Mouse (Mus musculus): ENCODE data around the gene Fabp7. TPM values are rescaled to one million over a fixed set of nuclear protein-coding genes. Genes with fewer than 3 reads are reported as not detected.

The Fabp7 gene
- polyA plus RNA-seq, 1 experiment from 2014 or later, result 5.9 TPM

DNA sequence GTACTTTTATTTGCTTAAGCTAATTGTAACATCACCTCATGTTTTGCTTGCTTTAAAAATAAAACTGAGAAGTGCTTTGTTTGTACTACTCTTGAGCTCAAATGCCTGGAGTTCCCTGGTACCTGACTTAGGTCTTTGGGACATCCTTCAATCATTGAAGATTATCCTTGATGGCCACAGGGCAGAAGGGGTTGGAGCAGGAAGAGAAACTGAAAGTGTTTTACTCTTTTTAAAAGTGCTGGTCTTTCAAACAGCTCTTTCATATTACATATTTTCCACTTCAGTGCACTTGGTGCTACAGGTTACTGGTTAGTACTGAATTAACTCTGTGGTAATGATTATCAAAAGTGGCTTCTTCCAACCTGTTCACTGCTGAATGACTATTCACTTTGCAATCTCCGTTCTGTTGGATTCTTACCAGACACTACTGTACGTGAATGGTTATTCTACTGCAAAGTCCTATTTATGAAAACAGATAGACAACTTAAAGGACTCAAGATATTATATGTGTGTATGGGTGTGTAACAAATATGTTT, 29.4 kb upstream of the Fabp7 start:
- no peaks in the 10 kb centered on the region for H3K9me3 ChIP-seq (ENCODE audit: control insufficient read depth, low read length)
- ATAC-seq (ENCODE audit: low FRiP score, low TSS enrichment), result no peak
- no peak overlapping the region for H3K9ac ChIP-seq (ENCODE audit: low read depth, low read length)
- H3K36me3 ChIP-seq (ENCODE audit: control insufficient read depth, insufficient read depth, low read length), result no peaks in the 10 kb centered on the region
- H3K4me2 ChIP-seq (replicated peaks; ENCODE audit: low read depth, low read length), result no peak overlapping the region
- no peak overlapping the region for H3K27ac ChIP-seq (ENCODE audit: low read depth, low read length)
- H3K4me1 ChIP-seq (ENCODE audit: control insufficient read depth, insufficient read depth, low read length), result no peaks in the 10 kb centered on the region
- no peaks in the 10 kb centered on the region for H3K27me3 ChIP-seq (ENCODE audit: control insufficient read depth, insufficient read depth, low read length)
- 67% methylated on average over 2 of the region's 2 CpGs for WGBS
- H3K4me3 ChIP-seq (ENCODE audit: low read length), result no peak overlapping the region

- Histone ChIP-seq H3K4me3 (ENCODE audit: low read length) (no peak overlapping the region), H3K9me3 (ENCODE audit: control insufficient read depth, low read length) (no peaks in the 10 kb centered on the region), H3K4me1 (ENCODE audit: control insufficient read depth, insufficient read depth, low read length) (no peaks in the 10 kb centered on the region), H3K36me3 (ENCODE audit: control insufficient read depth, insufficient read depth, low read length) (no peaks in the 10 kb centered on the region), H3K4me2 (replicated peaks; ENCODE audit: low read depth, low read length) (no peak overlapping the region), H3K27me3 (ENCODE audit: control insufficient read depth, insufficient read depth, low read length) (no peaks in the 10 kb centered on the region), H3K9ac (ENCODE audit: low read depth, low read length) (no peak overlapping the region), H3K27ac (ENCODE audit: low read depth, low read length) (no peak overlapping the region)
- ATAC-seq (ENCODE audit: low FRiP score, low TSS enrichment), result no peak
- WGBS, result 90% methylated on average over 2 of the region's 2 CpGs
Observed at GRCm38 (mm10) chr10:57758999-57759398, 25.7 kb upstream of the Fabp7 start.

DNA sequence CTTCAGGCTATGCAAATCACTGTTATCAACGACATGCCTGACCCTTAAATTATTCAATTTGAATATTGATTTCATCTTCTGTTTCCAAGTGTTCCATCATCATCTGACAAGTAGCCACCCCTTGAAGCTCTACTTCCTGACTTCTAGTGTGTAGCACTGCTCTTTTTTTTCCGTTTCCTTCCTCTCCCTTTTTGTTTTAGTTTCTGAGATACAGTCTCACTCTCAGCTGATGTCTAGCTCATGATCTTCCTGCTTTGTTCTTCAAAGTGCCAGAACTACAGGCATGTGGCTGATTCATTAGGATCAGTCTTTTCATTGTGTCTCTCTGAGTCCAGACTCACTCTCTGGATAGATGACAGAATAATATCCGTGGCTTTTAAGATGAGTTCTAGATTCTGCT, 24.0 kb upstream of the Fabp7 start:
- Histone ChIP-seq H3K4me3 (ENCODE audit: low read length) (no peak overlapping the region), H3K9ac (ENCODE audit: low read depth, low read length) (no peak overlapping the region), H3K27ac (ENCODE audit: low read depth, low read length) (no peak overlapping the region), H3K4me2 (replicated peaks; ENCODE audit: low read depth, low read length) (no peak overlapping the region), H3K9me3 (ENCODE audit: control insufficient read depth, low read length) (no peaks in the 10 kb centered on the region), H3K27me3 (ENCODE audit: control insufficient read depth, insufficient read depth, low read length) (no peaks in the 10 kb centered on the region), H3K36me3 (ENCODE audit: control insufficient read depth, insufficient read depth, low read length) (no peaks in the 10 kb centered on the region), H3K4me1 (ENCODE audit: control insufficient read depth, insufficient read depth, low read length) (no peaks in the 10 kb centered on the region)
- WGBS, result 73% methylated on average over 3 of the region's 3 CpGs
- ATAC-seq (ENCODE audit: low FRiP score, low TSS enrichment), result no peak

DNA sequence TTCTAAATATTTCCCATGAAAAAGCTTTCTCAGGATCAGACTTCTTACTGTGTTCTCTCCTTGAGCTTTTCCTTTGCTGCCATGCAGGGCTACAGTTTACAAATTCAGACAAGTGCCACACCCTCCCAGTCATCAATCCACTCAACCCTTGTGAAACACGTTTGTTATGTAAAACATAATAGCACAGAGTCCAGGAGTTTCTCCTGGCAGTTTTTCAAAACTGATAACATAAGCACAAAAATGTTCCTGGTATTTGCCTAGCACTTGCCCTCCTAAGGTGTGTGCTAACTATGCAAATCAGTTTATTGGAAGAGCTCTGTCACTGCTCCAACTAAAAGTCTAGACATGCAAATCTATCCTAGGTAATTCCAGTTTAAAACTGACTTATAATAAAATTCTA, 21.6 kb upstream of the Fabp7 start:
- no peaks in the 10 kb centered on the region for H3K4me1 ChIP-seq (ENCODE audit: control insufficient read depth, insufficient read depth, low read length)
- no peak overlapping the region for H3K27ac ChIP-seq (ENCODE audit: low read depth, low read length)
- no peak for ATAC-seq (ENCODE audit: low FRiP score, low TSS enrichment)
- no peak overlapping the region for H3K4me3 ChIP-seq (ENCODE audit: low read length)
- no peaks in the 10 kb centered on the region for H3K9me3 ChIP-seq (ENCODE audit: control insufficient read depth, low read length)
- no peak overlapping the region for H3K9ac ChIP-seq (ENCODE audit: low read depth, low read length)
- H3K4me2 ChIP-seq (replicated peaks; ENCODE audit: low read depth, low read length), result no peak overlapping the region
- 41% methylated on average over 1 of the region's 1 CpGs for whole genome bisulfite sequencing
- no peaks in the 10 kb centered on the region for H3K36me3 ChIP-seq (ENCODE audit: control insufficient read depth, insufficient read depth, low read length)
- no peaks in the 10 kb centered on the region for H3K27me3 ChIP-seq (ENCODE audit: control insufficient read depth, insufficient read depth, low read length)

GRCm38 (mm10) chr10:57783289-57784130, 1.2 kb upstream of the Fabp7 start:
- H3K9me3 ChIP-seq (ENCODE audit: control insufficient read depth, low read length), result no peaks in the 10 kb centered on the region
- WGBS, result 39% methylated on average over 12 of the region's 13 CpGs
- H3K27me3 ChIP-seq (ENCODE audit: control insufficient read depth, insufficient read depth, low read length), result no peaks in the 10 kb centered on the region
- no peak overlapping the region for H3K4me3 ChIP-seq (ENCODE audit: low read length)
- no peaks in the 10 kb centered on the region for H3K36me3 ChIP-seq (ENCODE audit: control insufficient read depth, insufficient read depth, low read length)
- H3K4me2 ChIP-seq (replicated peaks; ENCODE audit: low read depth, low read length), result no peak overlapping the region
- no peak overlapping the region for H3K9ac ChIP-seq (ENCODE audit: low read depth, low read length)
- H3K4me1 ChIP-seq (ENCODE audit: control insufficient read depth, insufficient read depth, low read length), result 0 out of 2 replicates have a peak, but pooled peaks cover 2% of the 10 kb centered on the region
- no peak for ATAC-seq (ENCODE audit: low FRiP score, low TSS enrichment)
- H3K27ac ChIP-seq (ENCODE audit: low read depth, low read length), result no peak overlapping the region

- Histone ChIP-seq H3K27me3 (ENCODE audit: control insufficient read depth, insufficient read depth, low read length) (no peaks in the 10 kb centered on the region), H3K4me3 (ENCODE audit: low read length) (no peak overlapping the region), H3K27ac (ENCODE audit: low read depth, low read length) (no peak overlapping the region), H3K9ac (ENCODE audit: low read depth, low read length) (no peak overlapping the region), H3K4me1 (ENCODE audit: control insufficient read depth, insufficient read depth, low read length) (0 out of 2 replicates have a peak, but pooled peaks cover 2% of the 10 kb centered on the region), H3K9me3 (ENCODE audit: control insufficient read depth, low read length) (no peaks in the 10 kb centered on the region), H3K36me3 (ENCODE audit: control insufficient read depth, insufficient read depth, low read length) (no peaks in the 10 kb centered on the region), H3K4me2 (replicated peaks; ENCODE audit: low read depth, low read length) (peak overlapping the region; percentile 13; the same call in 1 of the 2 replicates)
- 0 out of 2 replicates have a peak, but pooled peaks have one; percentile 77 for ATAC-seq (ENCODE audit: low FRiP score, low TSS enrichment)
- WGBS, result 12% methylated on average over 7 of the region's 7 CpGs
Observed at GRCm38 (mm10) chr10:57784131-57784875, 378 bp upstream of the Fabp7 start.

- H3K4me3 ChIP-seq (ENCODE audit: low read length), result no peak overlapping the region
- H3K27me3 ChIP-seq (ENCODE audit: control insufficient read depth, insufficient read depth, low read length), result no peaks in the 10 kb centered on the region
- H3K4me1 ChIP-seq (ENCODE audit: control insufficient read depth, insufficient read depth, low read length), result 0 out of 2 replicates have a peak, but pooled peaks cover 2% of the 10 kb centered on the region
- no peaks in the 10 kb centered on the region for H3K36me3 ChIP-seq (ENCODE audit: control insufficient read depth, insufficient read depth, low read length)
- H3K4me2 ChIP-seq (replicated peaks; ENCODE audit: low read depth, low read length), result no peak overlapping the region
- ATAC-seq (ENCODE audit: low FRiP score, low TSS enrichment), result no peak
- H3K9me3 ChIP-seq (ENCODE audit: control insufficient read depth, low read length), result no peaks in the 10 kb centered on the region
- H3K27ac ChIP-seq (ENCODE audit: low read depth, low read length), result no peak overlapping the region
- H3K9ac ChIP-seq (ENCODE audit: low read depth, low read length), result no peak overlapping the region
- 55% methylated on average over 2 of the region's 2 CpGs for WGBS
Observed at GRCm38 (mm10) chr10:57785552-57785951, 871 bp downstream of the Fabp7 start.

DNA sequence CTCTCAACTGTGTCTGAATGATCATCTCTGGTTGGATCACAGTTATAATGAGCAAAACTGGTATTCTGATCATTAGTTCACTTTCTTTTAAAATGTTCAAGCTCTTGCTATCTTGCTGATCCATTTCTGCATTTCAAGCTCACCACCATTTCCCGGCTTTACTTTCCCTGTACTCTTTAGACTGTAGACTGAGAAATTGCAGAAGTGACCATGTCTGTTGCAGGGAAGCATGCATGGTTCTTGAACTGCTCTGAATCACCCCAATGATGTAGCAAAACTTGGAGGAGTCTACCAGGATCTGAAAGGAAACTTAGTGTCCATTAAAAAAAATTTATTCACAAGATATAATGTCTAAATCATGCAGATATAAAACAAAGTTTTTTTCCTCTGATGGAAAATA, 8.3 kb downstream of the Fabp7 start:
- Histone ChIP-seq H3K36me3 (ENCODE audit: control insufficient read depth, insufficient read depth, low read length) (no peaks in the 10 kb centered on the region), H3K9me3 (ENCODE audit: control insufficient read depth, low read length) (no peaks in the 10 kb centered on the region), H3K4me1 (ENCODE audit: control insufficient read depth, insufficient read depth, low read length) (peaks cover 9% of the 10 kb centered on the region; the same call in 1 of the 2 replicates), H3K4me2 (replicated peaks; ENCODE audit: low read depth, low read length) (no peak overlapping the region), H3K27ac (ENCODE audit: low read depth, low read length) (no peak overlapping the region), H3K4me3 (ENCODE audit: low read length) (no peak overlapping the region), H3K9ac (ENCODE audit: low read depth, low read length) (no peak overlapping the region), H3K27me3 (ENCODE audit: control insufficient read depth, insufficient read depth, low read length) (no peaks in the 10 kb centered on the region)
- ATAC-seq (ENCODE audit: low FRiP score, low TSS enrichment), result no peak
- WGBS, result 97% methylated on average over 1 of the region's 1 CpGs
